Mouse (Mus musculus): ENCODE measurements around the gene Ppfibp2. TPM values are rescaled to one million over a fixed set of nuclear protein-coding genes. Genes with fewer than 3 reads are reported as not detected.

Gene Ppfibp2
- polyA plus RNA-seq, 1 experiment from 2014 or later, result 3.9 TPM

DNA sequence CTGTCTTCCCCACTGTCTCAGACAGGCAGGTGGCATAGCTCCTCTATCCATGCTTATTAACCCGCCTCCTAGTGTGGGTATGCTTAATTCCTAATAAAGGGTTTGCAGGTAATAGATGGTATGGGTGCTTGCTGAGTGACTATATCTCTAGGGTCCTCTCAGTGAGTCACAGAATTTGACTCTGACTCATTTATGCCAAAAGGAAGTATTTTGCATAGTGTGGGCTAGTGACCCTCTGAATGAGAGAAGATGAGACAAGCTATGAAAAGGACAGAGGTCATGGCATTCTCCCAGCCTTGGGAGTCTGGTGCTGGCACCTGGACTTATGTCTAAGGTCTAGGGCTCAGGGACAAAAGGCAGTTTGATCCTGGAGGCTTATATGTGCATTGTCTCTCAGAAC lies 125.8 kb downstream of the Ppfibp2 start:
- no peak overlapping the region for H3K4me2 ChIP-seq (replicated peaks)
- no peak overlapping the region for H3K9ac ChIP-seq
- no peaks in the 10 kb centered on the region for H3K36me3 ChIP-seq (replicated peaks; ENCODE audit: control insufficient read depth, insufficient read depth)
- no peak for ATAC-seq (ENCODE audit: low FRiP score)
- no peak overlapping the region for H3K27ac ChIP-seq
- 100% methylated on average over 1 of the region's 1 CpGs for WGBS
- H3K9me3 ChIP-seq (ENCODE audit: control insufficient read depth, low read length), result no peaks in the 10 kb centered on the region
- H3K27me3 ChIP-seq (ENCODE audit: control insufficient read depth, insufficient read depth, low read length), result no peaks in the 10 kb centered on the region
- H3K4me1 ChIP-seq (replicated peaks; ENCODE audit: control insufficient read depth, insufficient read depth, low read length), result no peaks in the 10 kb centered on the region
- H3K4me3 ChIP-seq (replicated peaks; ENCODE audit: low read length), result no peak overlapping the region
- no peak for DNase-seq (ENCODE audit: low spot score)

DNA sequence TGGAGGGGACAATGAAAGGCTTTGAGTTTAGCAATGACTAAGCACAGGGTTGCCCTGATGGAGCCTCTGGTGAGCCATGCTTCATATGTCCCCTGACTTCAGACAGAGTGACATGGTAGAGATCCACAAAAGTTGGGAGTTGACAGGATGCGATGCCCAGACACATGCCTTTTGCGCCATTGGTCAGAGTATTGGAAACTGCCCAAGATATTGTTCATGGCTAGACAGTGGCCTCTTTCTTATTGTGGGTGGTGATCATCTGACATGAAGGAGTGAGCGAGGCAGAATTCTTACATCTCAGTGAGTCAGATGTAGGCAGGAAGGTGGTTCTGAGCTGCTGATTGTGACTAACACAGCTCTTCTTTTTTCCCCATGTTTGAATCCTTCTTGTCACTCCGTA lies 127.5 kb downstream of the Ppfibp2 start:
- H3K27ac ChIP-seq, result no peak overlapping the region
- H3K9ac ChIP-seq, result no peak overlapping the region
- WGBS, result 92% methylated on average over 4 of the region's 4 CpGs
- DNase-seq (ENCODE audit: low spot score) (no peak), ATAC-seq (ENCODE audit: low FRiP score) (no peak)
- peaks cover 4% of the 10 kb centered on the region; the same call in 1 of the 2 replicates for H3K9me3 ChIP-seq (ENCODE audit: control insufficient read depth, low read length)
- no peaks in the 10 kb centered on the region for H3K27me3 ChIP-seq (ENCODE audit: control insufficient read depth, insufficient read depth, low read length)
- no peaks in the 10 kb centered on the region for H3K36me3 ChIP-seq (replicated peaks; ENCODE audit: control insufficient read depth, insufficient read depth)
- no peak overlapping the region for H3K4me3 ChIP-seq (replicated peaks; ENCODE audit: low read length)
- no peak overlapping the region for H3K4me2 ChIP-seq (replicated peaks)
- no peaks in the 10 kb centered on the region for H3K4me1 ChIP-seq (replicated peaks; ENCODE audit: control insufficient read depth, insufficient read depth, low read length)

DNA sequence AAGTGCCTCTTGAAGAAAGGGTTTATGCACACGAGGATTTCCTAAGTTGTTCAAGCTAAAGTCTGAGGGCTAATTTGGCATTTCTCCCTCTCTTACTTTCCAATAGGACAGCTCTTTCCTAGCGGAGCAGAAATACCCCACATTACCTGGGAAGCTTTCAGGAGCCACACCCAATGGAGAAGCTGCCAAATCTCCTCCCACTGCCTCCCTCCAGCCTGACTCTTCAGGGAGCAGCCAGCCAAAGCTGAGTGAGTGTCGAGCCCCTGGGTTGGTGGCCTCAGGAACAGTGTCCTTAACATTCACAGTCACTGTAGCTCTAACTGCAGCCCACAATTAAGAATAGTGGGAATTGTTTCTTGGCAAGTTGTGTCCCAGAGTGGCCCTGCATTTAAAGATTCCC lies 132.5 kb downstream of the Ppfibp2 start:
- H3K27me3 ChIP-seq (ENCODE audit: control insufficient read depth, insufficient read depth, low read length), result no peaks in the 10 kb centered on the region
- no peak overlapping the region for H3K27ac ChIP-seq
- H3K4me3 ChIP-seq (replicated peaks; ENCODE audit: low read length), result no peak overlapping the region
- H3K4me2 ChIP-seq (replicated peaks), result no peak overlapping the region
- WGBS, result 82% methylated on average over 3 of the region's 3 CpGs
- DNase-seq (ENCODE audit: low spot score) (no peak), ATAC-seq (ENCODE audit: low FRiP score) (no peak)
- H3K9me3 ChIP-seq (ENCODE audit: control insufficient read depth, low read length), result peaks cover 4% of the 10 kb centered on the region; the same call in 1 of the 2 replicates
- H3K9ac ChIP-seq, result no peak overlapping the region
- H3K36me3 ChIP-seq (replicated peaks; ENCODE audit: control insufficient read depth, insufficient read depth), result no peaks in the 10 kb centered on the region
- no peaks in the 10 kb centered on the region for H3K4me1 ChIP-seq (replicated peaks; ENCODE audit: control insufficient read depth, insufficient read depth, low read length)

DNA sequence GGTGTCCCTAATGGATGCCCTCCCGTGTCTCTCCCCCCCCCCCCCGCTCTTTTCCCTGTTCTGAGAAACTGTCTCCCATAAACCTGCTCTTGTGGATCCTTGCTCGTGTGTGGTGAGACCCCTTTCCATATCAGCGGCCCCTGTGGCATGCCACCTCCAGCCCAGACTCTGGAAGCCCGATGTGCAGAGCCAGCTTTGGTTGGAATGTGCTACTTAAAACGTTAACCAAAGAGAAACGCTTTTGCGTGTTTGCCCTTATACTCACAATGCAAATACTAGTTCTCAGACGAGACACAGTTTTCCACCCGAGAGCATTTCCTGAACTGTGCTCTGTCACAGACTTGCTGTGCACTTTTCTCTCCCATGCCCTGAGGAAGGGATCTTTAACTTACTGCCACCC lies 135.6 kb downstream of the Ppfibp2 start:
- Histone ChIP-seq H3K4me2 (replicated peaks) (no peak overlapping the region), H3K4me3 (replicated peaks; ENCODE audit: low read length) (no peak overlapping the region), H3K4me1 (replicated peaks; ENCODE audit: control insufficient read depth, insufficient read depth, low read length) (no peaks in the 10 kb centered on the region), H3K27ac (no peak overlapping the region), H3K9ac (no peak overlapping the region), H3K9me3 (ENCODE audit: control insufficient read depth, low read length) (peaks cover 4% of the 10 kb centered on the region; the same call in 1 of the 2 replicates), H3K36me3 (replicated peaks; ENCODE audit: control insufficient read depth, insufficient read depth) (no peaks in the 10 kb centered on the region), H3K27me3 (ENCODE audit: control insufficient read depth, insufficient read depth, low read length) (no peaks in the 10 kb centered on the region)
- WGBS, result 88% methylated on average over 9 of the region's 10 CpGs
- ATAC-seq (ENCODE audit: low FRiP score) (no peak), DNase-seq (ENCODE audit: low spot score) (no peak)

DNA sequence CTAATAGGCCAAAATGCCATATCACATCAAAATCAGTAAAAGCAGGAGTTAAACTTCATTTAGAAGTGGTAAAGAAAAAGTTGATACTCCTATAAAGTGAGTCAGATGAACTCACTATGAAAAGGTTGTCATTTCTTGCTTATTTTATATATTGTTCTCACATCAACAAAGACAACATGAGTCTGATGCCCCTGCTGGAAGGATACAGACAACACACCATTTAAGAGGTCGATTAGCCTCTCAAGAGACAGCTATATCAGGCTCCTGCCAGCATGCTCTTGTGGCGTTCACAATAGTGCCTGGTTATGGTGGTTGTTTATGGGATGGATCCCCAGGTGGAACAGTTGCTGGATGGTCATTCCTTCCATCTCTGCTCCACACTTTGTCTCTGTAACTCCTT lies 138.2 kb downstream of the Ppfibp2 start:
- no peaks in the 10 kb centered on the region for H3K27me3 ChIP-seq (ENCODE audit: control insufficient read depth, insufficient read depth, low read length)
- no peak overlapping the region for H3K4me2 ChIP-seq (replicated peaks)
- no peaks in the 10 kb centered on the region for H3K4me1 ChIP-seq (replicated peaks; ENCODE audit: control insufficient read depth, insufficient read depth, low read length)
- H3K4me3 ChIP-seq (replicated peaks; ENCODE audit: low read length), result no peak overlapping the region
- H3K27ac ChIP-seq, result no peak overlapping the region
- no peak overlapping the region for H3K9ac ChIP-seq
- WGBS, result 76% methylated on average over 2 of the region's 2 CpGs
- no peak for ATAC-seq (ENCODE audit: low FRiP score)
- H3K9me3 ChIP-seq (ENCODE audit: control insufficient read depth, low read length), result no peaks in the 10 kb centered on the region
- DNase-seq (ENCODE audit: low spot score), result no peak
- no peaks in the 10 kb centered on the region for H3K36me3 ChIP-seq (replicated peaks; ENCODE audit: control insufficient read depth, insufficient read depth)

DNA sequence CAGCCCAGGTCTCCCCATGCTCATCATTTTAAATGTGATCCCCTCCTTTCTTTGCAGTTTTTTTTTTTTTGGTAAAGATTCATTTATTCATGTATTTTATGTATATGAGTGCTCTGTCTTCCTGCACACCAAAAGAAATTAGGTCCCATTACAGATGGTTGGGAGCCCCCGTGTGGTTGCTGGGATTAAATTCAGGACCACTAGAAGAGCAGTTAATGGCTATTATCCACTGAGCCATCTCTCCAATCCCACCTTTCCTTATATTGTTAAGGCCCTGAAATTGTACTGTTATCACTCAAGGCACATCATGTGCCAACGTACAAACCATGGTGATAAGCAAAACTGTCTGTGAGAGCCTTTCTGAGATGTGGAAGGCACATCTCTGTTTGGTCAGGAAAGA lies 143.7 kb downstream of the Ppfibp2 start:
- H3K36me3 ChIP-seq (replicated peaks; ENCODE audit: control insufficient read depth, insufficient read depth), result no peaks in the 10 kb centered on the region
- no peaks in the 10 kb centered on the region for H3K4me1 ChIP-seq (replicated peaks; ENCODE audit: control insufficient read depth, insufficient read depth, low read length)
- no peak for ATAC-seq (ENCODE audit: low FRiP score)
- no peak overlapping the region for H3K27ac ChIP-seq
- peak; percentile 66 for DNase-seq (ENCODE audit: low spot score)
- no peak overlapping the region for H3K9ac ChIP-seq
- H3K27me3 ChIP-seq (ENCODE audit: control insufficient read depth, insufficient read depth, low read length), result no peaks in the 10 kb centered on the region
- no peak overlapping the region for H3K4me2 ChIP-seq (replicated peaks)
- no peaks in the 10 kb centered on the region for H3K9me3 ChIP-seq (ENCODE audit: control insufficient read depth, low read length)
- 40% methylated on average over 2 of the region's 2 CpGs for whole genome bisulfite sequencing
- no peak overlapping the region for H3K4me3 ChIP-seq (replicated peaks; ENCODE audit: low read length)

DNA sequence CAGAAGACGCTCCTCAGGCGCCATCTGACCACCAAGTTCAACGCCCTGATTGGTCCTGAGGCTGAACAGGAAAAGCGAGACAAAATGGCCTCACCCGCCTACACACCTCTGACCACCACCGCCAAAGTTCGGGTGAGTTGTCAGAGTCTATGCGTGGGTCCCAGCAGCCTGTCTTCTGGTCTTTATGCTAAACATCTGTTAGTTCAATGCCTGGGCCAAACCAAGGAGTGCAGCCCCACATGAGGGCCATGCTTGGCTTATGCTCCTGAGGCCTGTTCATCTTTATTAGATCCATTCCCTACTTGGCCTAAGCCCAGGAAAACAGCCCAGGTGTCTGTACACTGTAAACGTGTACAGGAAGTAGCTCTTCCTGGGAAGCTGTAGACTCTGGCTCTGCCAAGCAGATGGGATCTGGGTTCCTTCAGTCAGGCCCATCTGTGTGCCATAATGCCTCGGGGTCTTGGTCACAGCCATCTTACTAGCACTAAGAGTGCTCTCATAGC lies 148.0 kb downstream of the Ppfibp2 start:
- no peaks in the 10 kb centered on the region for H3K36me3 ChIP-seq (replicated peaks; ENCODE audit: control insufficient read depth, insufficient read depth)
- no peak overlapping the region for H3K4me3 ChIP-seq (replicated peaks; ENCODE audit: low read length)
- no peak for ATAC-seq (ENCODE audit: low FRiP score)
- H3K27ac ChIP-seq, result no peak overlapping the region
- H3K9ac ChIP-seq, result no peak overlapping the region
- no peak for DNase-seq (ENCODE audit: low spot score)
- no peaks in the 10 kb centered on the region for H3K9me3 ChIP-seq (ENCODE audit: control insufficient read depth, low read length)
- WGBS, result 93% methylated on average over 10 of the region's 10 CpGs
- H3K27me3 ChIP-seq (ENCODE audit: control insufficient read depth, insufficient read depth, low read length), result no peaks in the 10 kb centered on the region
- H3K4me1 ChIP-seq (replicated peaks; ENCODE audit: control insufficient read depth, insufficient read depth, low read length), result no peaks in the 10 kb centered on the region
- no peak overlapping the region for H3K4me2 ChIP-seq (replicated peaks)

DNA sequence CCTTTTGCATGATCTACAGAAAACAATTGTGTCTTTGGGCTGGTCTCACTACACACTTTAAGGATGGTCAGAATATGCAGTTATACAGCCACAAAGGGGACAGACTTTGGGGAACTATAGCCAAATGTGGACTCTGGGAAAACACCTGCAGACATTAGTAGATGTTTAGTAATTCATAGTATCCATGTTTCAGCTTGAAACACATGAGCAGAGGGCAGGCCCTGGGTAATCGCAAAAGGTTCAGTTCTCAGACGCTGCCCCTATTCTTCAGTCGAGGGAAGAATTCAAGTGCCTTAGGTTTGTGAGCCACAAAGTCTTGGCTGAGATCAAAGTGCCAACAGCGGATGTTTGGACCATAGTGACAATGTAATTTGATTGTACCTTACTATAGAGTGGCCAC lies 149.4 kb downstream of the Ppfibp2 start:
- no peaks in the 10 kb centered on the region for H3K36me3 ChIP-seq (replicated peaks; ENCODE audit: control insufficient read depth, insufficient read depth)
- 94% methylated on average over 4 of the region's 4 CpGs for WGBS

DNA sequence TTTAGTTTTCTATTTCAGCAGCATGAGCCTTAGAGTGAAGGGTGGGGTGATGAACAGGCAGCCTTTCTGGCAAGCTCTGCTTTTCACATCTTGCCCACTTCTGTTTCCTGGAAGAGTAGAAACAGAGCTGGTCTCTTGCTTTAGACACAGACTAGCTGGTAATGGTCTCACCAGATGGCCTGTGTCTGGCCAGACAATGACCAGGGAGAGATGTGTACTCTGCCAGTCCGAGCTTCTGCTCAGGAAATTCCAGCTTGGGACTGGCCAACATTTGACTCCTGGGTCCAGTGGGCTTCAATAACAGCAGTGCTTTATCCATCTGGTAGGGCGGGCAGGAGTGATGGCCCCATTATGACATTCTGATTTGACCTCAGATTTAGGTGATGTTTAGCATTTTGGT lies 150.1 kb downstream of the Ppfibp2 start:
- Histone ChIP-seq H3K27me3 (ENCODE audit: control insufficient read depth, insufficient read depth, low read length) (no peaks in the 10 kb centered on the region), H3K9ac (no peak overlapping the region), H3K27ac (no peak overlapping the region), H3K4me3 (replicated peaks; ENCODE audit: low read length) (no peak overlapping the region), H3K36me3 (replicated peaks; ENCODE audit: control insufficient read depth, insufficient read depth) (no peaks in the 10 kb centered on the region), H3K4me2 (replicated peaks) (no peak overlapping the region), H3K9me3 (ENCODE audit: control insufficient read depth, low read length) (no peaks in the 10 kb centered on the region), H3K4me1 (replicated peaks; ENCODE audit: control insufficient read depth, insufficient read depth, low read length) (no peaks in the 10 kb centered on the region)
- DNase-seq (ENCODE audit: low spot score), result no peak
- 81% methylated on average over 2 of the region's 2 CpGs for WGBS
- ATAC-seq (ENCODE audit: low FRiP score), result no peak

More for the DNA sequence above, 149.4 kb downstream of the Ppfibp2 start:
- no peak overlapping the region for H3K9ac ChIP-seq
- no peaks in the 10 kb centered on the region for H3K27me3 ChIP-seq (ENCODE audit: control insufficient read depth, insufficient read depth, low read length)
- H3K4me1 ChIP-seq (replicated peaks; ENCODE audit: control insufficient read depth, insufficient read depth, low read length), result no peaks in the 10 kb centered on the region
- H3K9me3 ChIP-seq (ENCODE audit: control insufficient read depth, low read length), result no peaks in the 10 kb centered on the region
- no peak overlapping the region for H3K4me3 ChIP-seq (replicated peaks; ENCODE audit: low read length)
- ATAC-seq (ENCODE audit: low FRiP score) (no peak), DNase-seq (ENCODE audit: low spot score) (no peak)
- no peak overlapping the region for H3K4me2 ChIP-seq (replicated peaks)
- no peak overlapping the region for H3K27ac ChIP-seq

DNA sequence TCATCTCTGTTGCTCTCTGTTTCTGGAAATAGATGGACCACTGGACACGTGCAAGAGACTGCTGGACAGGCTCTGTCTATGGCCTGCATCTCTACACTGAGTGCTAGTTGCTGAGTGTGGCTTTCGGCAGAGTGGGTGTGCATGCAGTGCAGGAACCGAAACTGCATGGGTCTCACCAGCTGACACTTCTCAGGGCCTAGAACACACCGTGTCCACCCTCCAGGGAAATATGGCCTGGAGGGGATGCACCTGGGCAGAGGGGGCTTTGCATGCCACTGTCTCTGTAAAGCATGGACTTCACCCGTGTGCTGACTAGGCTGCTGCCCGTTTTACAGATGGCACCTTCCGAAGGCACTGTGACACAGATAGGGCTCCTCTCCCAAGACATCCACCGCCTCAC lies 151.0 kb downstream of the Ppfibp2 start:
- no peaks in the 10 kb centered on the region for H3K27me3 ChIP-seq (ENCODE audit: control insufficient read depth, insufficient read depth, low read length)
- no peak overlapping the region for H3K4me2 ChIP-seq (replicated peaks)
- no peaks in the 10 kb centered on the region for H3K4me1 ChIP-seq (replicated peaks; ENCODE audit: control insufficient read depth, insufficient read depth, low read length)
- no peak overlapping the region for H3K4me3 ChIP-seq (replicated peaks; ENCODE audit: low read length)
- H3K36me3 ChIP-seq (replicated peaks; ENCODE audit: control insufficient read depth, insufficient read depth), result no peaks in the 10 kb centered on the region
- no peaks in the 10 kb centered on the region for H3K9me3 ChIP-seq (ENCODE audit: control insufficient read depth, low read length)
- H3K9ac ChIP-seq, result no peak overlapping the region
- no peak overlapping the region for H3K27ac ChIP-seq
- DNase-seq (ENCODE audit: low spot score) (no peak), ATAC-seq (ENCODE audit: low FRiP score) (no peak)
- WGBS, result 91% methylated on average over 8 of the region's 8 CpGs
